Mouse (Mus musculus): ENCODE data around the gene Sh2d1b1.
"Not testable (repeated sequence)": the region's sequence is repeated elsewhere in the genome, so short reads cannot be mapped to it uniquely, and the experiment has no call there.

Sh2d1b1 gene

DNA sequence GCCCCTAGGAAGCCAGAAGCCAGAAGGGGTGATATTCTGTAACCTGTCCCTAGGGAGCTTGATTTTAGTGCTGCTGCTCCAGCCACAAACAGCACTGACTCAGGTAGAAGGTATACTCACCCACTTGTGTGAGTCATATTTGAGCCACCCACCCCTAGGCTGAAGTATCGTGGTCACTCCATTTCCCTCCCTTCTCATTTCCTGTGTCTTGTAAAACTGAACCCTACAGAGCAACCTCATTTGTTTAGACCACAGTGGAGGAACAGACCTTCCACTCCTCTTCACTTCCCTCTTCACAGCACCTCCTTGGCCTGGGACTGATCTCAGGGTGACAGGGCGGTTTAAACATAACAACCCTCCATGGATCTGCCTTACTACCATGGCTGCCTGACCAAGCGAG lies at the start of gene Sh2d1b1:
TSS of gene Sh2d1b1 (plus strand) at position 305 of the 400 bp plus-strand sequence.
- DNase-seq (ENCODE audit: low read depth): no peak

DNA sequence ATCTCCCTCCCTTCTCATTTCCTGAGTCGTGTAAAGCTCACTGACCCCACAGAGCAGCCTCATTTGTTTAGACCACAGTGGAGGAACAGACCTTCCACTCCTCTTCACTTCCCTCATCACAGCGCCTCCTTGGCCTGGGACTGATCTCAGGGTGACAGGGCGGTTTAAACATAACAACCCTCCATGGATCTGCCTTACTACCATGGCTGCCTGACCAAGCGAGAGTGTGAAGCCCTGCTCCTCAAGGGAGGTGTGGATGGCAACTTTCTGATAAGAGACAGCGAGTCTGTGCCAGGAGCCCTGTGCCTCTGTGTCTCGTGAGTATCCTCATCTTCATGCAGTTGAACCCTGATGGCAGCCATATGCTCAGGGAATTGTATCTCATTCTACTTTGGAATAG lies 44.4 kb upstream of the Sh2d1b1 start, which contains the start of gene Sh2d1b2:
TSS of gene Sh2d1b2 (plus strand) at position 62 of the 400 bp plus-strand sequence.
- DNase-seq (ENCODE audit: low read depth): not testable (repeated sequence)

DNA sequence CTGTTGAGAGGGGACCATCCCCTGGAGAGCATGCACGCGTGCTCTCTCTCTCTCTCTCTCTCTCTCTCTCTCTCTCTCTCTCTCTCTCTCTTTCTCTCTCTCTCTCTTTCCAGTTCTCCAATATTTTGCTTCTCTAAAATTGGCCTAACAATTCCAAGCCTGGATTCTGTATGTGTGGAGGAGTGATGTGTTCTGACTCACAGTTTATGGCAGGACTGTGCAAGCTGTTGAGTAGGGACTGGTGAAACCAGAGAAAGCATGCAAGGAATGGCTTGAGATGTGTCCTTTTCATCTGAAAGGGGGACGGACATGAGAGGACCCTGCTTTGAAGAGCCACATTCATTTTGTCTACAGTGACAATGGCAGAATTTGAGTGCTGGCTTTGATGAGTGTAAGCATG lies 32.1 kb upstream of the Sh2d1b1 start:
- DNase-seq (ENCODE audit: low read depth): no peak

DNA sequence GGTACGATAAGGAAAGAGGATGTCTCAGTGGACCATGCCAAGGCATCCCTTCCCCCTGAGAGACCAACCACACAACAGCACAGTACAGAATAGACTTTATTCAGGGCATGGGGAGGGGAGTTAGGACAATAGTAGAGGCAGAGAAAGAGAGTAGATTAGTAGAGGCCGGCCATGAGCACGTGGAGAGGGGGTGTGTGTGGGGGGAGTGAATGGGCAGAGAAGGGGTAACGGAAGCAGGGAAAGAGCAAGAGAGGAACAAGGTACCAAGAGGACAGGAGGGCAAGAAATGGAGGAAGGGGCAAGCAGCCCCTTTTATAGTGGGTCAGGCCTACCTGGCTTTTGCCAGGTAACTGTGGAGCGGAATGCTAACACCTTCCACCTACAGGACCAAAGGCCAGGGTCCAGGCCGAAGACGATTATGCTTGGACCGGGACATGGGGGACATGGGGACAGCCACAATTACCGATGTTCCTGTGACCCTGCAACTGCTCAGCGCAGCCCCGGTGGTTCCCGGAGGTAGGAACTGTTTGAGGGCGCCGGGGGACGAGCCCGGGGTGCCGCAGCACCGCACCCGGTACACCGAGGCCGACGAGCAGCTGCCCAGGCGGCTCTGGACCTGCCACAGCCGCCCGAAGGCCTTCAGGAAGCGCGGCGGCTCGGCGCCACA lies 22.1 kb upstream of the Sh2d1b1 start:
- no peak for DNase-seq (ENCODE audit: low read depth)

DNA sequence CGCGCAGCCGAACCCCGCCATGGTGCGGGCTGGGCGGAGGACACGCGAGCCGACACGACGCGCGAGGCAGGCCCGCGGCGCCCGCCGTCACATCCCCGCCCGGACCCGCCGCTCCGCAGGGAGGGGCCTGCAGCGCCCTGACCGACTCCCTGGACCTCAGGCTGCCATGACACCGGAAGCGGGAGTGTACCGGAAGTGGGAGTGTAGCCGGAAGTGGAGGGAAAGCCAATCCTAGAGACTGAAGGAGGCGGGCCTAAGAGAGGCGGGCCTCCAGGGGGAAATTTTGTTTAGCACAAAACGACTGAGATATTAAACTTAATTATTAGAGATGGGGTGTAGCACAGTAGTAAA lies 21.6 kb upstream of the Sh2d1b1 start:
- peak; percentile 50 for DNase-seq (ENCODE audit: low read depth)

DNA sequence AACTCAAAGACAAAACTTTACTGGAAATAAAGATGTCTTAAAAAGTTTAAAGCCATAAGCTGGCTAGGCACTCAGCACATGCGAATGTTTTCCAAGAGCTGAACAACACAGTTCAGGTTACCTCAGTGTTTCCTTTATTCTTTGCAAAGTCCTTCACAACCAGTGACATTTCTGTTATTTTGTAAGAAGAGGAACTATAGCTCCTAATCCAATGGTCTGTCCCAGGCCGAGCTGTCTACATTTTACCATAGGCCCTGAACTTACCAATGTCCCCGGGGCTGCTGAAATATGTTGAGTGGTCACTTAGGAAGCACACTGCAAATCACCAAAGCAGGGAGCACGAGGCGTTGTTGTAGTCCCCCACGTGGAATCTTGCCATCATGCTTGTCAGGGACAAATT lies 6.8 kb upstream of the Sh2d1b1 start:
- no peak for DNase-seq (ENCODE audit: low read depth)

DNA sequence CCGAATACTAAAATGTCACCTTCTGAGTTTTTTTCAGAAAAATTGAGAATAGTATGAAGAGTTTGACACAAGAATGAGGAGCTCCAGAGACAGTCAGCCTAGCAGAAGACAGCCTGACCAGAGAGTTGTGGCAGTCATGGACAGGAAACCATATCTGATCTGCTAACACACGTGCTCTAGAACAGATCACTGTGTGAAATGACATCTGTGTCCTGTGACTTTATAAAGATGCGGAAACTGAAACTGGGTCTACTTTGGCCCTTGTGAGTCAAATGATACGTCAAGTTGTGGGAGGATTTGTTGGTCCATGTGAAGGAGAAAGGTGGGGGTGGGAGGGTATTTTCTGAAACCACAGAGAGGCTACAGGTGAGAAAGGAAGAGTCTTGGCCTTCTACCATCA lies 6.4 kb upstream of the Sh2d1b1 start:
- DNase-seq (ENCODE audit: low read depth): no peak

DNA sequence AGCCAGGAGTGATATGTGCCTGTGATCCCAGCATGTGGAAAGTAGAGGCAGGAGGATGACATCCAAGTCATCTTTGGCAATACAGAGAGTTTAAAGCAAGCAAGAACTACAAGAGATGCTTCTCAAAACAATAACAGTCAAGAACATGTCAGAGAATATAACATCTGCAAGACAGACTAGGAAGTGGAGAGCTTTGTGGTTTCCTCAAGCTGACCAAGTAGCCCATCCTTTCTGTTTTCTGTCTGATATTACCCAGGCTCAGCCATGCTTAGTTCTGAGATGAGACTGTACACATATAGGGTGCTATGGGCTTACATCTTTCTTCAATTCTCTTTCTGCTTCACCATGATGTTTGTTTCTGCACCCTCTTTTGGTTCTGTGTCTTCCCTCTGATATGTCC lies 3.9 kb upstream of the Sh2d1b1 start:
- DNase-seq (ENCODE audit: low read depth): no peak

DNA sequence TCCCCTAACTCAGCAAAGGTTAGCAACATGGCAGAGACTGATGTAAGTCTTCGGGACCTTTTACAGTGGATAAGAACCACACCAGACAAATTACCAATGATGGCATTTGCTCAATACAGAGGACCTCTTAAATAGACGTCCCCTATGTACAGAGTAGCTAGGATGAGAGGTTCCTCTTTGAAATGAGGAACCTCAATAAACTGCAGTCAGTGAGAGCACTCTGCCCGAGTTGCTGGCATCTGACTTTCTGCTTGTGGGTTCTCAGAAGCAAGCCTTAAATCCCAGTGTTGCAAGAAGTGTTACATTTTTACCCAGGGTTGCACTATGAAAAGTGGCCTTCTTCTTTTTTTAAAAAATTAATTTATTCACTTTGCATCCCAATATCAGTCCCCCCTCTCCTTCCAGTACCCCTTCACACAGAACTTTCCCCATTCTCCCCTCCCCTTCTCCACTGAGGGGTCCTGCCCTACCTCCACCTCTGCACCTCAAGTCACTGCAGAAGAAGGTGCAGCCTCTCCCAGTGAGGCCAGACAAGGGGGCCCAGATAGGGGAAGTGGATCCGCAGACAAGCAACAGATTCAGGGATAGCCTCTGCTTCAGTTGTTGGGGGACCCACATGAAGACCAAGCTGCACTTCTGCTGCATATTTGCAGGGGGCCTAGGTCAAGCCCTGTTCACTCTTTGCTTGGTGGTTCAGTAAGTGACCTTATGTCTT lies 5.5 kb downstream of the Sh2d1b1 start:
- DNase-seq (ENCODE audit: low read depth): no peak

DNA sequence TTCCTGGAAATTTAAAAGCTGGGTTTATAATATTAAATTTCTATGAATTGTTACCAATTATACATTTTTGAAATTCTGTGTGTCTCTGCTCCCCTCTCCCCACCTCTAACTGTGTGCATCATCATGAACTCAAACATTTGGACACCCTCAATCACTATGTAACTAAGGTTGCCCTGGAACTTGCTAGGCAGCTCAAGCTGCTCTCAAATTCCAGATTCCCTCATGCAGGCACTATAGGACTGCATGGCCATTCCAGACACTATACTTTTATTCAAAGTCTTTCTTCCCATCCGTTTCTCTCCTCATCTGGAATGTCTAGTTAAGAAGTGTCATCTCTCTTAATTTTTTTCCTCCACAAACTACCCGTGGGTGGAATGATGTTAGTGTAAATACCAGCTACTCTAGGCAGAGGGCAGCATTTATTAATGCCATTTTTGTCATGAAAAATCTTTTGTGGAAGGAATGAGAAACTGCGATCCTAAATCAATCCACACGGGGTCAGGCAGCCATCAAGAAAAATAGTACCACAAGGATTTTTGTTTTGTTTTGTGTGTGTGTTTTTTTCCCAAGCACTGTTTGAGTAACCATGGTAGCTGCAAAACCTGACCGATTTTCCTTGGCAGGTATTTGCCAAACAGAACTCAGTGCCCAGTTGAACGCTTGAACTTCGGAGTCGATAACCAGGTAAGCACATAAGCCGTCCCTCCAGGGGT lies 15.3 kb downstream of the Sh2d1b1 start:
- peak; percentile 7 for DNase-seq (ENCODE audit: low read depth)

DNA sequence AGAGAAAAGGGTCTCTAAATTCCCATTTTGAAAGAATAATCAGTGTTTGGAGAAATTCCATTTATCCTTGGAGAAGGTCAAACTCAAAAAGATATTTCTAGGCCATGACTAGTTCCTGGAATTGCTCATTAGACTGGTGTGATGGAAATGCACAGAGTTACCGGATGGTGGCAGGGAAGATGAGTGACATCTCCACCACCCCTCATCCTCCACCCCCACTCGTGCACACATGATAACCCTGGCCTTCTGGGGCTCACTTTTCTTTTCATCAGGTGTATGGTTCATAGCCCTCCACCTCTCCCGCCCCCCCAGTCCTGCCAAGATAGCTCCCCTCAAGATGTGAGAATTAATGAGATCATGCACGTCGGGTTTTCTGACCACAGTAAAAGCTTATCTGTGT lies 16.1 kb downstream of the Sh2d1b1 start:
- DNase-seq (ENCODE audit: low read depth): no peak

DNA sequence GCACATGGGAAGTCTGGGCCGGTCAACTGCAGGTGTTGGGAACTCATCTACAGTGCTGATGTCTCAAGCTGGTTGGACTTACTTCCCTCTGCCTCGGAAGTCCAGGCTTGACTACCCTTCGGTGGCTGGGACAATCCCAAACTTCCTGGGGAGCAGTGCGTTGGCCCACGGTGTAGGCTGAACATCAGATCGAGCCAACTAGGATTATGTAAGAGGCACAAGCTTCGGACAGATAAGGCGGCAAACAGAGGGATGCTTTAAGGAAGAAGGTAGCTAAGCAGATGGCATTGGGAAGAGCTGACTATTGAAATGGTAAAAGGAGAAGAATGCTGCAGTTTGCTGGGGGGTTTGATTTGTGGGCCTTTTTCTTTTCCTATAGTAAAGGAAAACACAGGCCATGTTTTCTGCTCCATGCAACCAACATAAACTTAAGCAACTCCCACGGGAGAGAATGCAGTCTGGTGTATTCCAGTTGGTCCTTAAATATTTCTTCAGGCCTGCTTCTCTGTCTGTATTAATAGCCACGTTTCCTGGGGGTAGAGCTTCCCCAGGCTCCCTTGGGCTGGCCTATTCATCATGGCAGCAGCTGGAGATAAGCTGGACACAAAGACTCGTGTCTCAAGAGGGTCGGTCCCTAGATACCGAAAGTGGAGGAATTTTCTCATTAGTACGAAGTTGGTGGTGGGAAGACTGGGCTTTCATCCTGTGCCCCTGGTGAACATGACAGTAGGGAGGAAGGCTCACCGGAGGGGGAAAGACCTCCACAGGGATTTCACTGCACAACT lies 17.9 kb downstream of the Sh2d1b1 start:
- no peak for DNase-seq (ENCODE audit: low read depth)

DNA sequence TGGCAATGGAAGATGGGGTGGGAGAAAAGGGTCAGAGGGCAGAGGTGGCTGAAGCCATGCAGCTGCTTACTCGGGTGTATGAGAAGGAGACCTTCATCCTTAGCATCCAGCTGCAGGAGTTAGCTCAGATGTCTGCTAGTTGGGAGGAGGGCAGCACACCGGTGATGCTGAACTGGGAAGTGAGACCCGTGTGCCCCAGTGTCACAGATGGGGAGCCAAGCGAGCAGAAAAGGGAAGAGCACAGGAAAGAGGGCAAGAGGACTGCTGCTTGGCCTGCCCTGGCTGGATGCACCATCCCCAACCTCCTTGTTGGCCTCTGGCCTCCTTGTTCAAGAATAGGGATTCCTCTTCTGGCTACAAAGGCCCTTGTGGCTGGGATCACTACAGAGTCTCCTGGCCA lies 22.4 kb downstream of the Sh2d1b1 start:
- DNase-seq (ENCODE audit: low read depth): no peak

DNA sequence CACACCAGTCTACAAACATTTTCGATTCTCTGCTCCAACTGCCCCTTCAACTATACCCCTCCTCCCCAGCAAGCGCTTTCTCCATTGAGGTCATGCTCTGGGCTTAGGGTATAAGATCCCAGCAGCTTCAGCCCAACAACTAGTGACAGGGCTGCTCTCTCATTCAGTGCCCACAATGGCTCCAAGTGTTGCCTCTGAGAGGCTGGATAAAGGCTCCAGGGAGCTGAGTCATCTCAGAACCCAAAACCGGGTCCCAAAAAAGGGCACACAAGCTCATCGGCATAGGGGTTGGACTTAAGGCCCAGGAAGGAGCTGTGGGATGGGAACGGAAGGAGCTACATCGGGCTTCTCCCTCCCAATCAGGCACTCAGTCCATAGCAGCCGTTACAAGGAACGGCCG lies 24.6 kb downstream of the Sh2d1b1 start:
- DNase-seq (ENCODE audit: low read depth): no peak

DNA sequence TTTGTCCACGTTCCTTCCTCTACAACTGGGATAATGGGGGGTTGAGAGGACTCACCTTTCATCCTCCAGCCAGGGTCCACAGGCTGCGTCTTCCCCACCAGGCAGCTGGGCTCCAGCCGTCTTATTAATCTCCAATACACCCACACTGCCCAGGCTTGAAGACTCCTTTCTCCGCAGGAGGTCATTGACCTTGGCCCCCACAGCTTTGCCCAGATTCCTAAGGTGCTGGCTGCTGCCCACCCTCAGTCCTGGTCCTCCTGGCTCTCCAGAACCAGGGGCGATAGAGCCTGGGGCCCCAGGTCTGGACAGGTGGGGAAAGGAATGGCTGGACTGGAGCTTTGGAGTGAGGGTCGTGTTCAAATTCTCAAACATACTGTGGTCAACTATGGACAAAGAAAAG lies 25.3 kb downstream of the Sh2d1b1 start:
- DNase-seq (ENCODE audit: low read depth): no peak

DNA sequence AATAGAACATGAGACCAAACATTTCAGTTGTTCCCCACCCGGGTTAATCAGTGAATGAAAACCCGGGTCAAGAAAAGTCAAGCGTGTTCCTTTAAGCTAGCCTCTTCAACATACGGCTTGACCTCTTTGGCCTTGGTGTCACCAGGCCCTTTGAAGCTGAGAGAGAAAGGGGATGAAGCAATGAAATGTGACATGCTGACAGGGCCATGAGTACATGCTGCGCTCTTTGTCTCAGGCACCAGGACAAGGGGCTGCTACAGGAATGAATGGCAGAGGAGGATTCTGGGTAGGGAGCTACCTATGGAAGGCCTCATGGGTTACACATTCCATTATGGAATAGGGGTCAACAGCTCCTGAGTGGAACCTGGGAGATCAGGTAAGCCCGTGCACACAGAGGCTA lies 26.0 kb downstream of the Sh2d1b1 start:
- DNase-seq (ENCODE audit: low read depth): no peak

DNA sequence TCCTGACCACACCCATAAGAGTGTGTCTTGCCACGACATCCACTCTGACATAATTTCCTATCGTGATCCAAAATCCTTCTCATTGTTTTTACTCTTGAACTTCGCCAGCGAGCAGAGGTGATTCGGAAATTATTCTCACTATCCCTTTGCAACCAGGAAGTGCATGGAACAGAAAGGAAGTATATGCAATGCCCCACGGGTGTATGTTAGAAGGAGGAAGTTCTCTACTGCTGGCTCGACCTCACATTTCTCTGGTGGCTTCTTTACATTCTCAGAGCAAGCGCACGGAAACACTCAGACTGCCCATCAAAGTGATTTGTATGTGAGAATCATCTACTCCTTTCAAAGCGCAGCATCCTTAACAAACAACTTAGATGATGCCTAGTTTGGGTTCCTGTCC lies 27.9 kb downstream of the Sh2d1b1 start:
- DNase-seq (ENCODE audit: low read depth): no peak

DNA sequence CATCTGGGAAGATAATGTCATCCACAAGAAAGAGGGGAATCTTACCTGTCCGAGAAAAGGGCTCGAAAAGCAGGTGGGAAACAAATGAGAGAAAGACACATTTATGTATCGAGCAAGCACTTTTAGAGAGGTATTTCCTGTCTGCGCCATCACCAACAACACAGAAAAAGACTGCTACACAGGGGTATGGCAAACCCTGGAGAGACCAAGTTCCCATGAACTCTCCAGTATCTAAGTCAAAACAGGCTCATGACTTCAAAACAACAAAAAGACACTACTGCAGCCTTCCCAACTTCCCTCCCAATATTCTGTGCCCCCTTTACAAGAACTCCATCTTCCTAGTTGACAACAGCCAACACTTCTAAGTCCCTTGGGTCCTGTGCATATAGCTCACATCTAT lies 29.1 kb downstream of the Sh2d1b1 start, which contains the start of gene Gm7694:
TSS of gene Gm7694 (minus strand) at position 101 of the 400 bp plus-strand sequence.
- no peak for DNase-seq (ENCODE audit: low read depth)

DNA sequence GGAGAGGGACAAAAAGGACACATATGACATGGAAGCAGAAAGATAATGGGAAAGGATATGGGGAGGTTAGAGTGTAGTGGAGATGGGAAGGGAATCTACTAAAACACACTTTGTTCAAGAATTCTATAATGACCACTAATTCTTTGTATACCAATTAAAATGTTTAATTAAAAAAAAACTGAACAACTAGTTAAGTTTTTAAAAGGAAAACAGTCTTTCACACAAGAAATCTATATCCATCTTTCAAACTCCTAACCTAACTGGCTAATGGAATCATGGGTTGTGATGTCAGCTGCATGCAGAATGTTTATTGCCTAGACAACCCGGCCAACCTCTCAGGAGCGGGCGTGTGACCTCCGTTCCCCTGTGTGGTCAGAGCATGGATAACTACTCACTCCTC lies 31.4 kb downstream of the Sh2d1b1 start, which contains the start of gene Spata46:
TSS of gene Spata46 (plus strand) at position 301 of the 400 bp plus-strand sequence.
- DNase-seq (ENCODE audit: low read depth): no peak

DNA sequence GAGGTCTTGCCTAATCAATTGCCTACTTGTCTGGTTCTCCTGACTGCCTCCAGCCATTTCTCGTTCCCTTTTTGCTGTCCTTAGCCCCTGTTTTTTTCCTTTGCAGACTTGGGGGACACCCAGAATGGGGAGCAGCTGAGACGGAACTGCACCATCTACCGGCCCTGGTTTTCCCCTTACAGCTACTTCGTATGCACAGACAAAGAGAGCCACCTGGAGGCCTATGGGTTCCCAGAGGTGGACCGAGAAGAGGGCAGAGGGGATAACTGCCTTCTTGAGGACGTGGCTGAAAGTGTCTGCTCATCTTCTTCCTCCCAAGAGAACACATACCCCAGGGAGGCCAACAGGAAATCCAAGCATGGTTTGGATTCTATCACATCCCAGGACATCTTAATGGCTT lies 34.3 kb downstream of the Sh2d1b1 start:
- DNase-seq (ENCODE audit: low read depth): no peak

DNA sequence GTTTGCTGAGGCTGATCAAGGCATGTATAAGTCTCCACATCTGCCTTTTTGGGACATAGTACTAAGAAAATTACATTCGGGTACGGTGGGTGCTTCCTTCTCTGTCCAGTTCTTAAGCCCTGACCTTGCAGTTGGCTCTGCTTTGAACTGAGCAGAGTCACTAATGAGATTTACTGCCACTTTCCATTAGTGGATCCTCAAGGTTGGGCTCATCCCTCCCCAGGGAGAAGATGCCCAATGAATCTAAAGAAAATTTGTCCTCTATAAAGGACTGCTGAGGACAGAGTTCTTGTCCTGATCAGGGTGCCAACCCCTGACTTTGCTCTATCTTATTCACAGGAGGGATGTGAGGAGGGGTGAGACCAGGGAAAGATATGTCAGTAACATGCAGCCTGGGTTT lies 44.9 kb downstream of the Sh2d1b1 start:
- no peak for DNase-seq (ENCODE audit: low read depth)

DNA sequence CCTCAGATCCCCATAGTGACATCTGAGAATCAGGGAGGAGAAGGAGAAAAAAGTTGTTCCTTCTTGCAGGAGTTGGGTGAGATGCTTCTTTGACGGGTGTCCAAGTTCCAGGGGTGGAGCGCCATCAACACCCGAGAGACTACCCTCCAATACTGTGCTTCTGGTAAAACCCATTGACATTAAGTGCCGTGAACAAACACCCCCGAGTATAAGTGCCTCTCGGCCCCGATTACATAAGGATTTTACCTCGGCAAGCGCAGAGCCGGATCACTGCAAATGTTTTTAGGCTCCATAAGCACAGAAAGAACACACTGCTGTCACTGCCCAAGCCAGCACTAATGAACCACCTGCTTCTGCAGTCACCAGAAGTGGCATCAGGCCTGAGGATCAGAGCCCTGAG lies 45.9 kb downstream of the Sh2d1b1 start:
- no peak for DNase-seq (ENCODE audit: low read depth)

Measured in c-Kit-positive CD71-positive TER-119-negative erythroid progenitor cells, embryonic 14.5 days (primary cell).